Mouse (Mus musculus): ENCODE results near the gene Fbxl16.

DNA sequence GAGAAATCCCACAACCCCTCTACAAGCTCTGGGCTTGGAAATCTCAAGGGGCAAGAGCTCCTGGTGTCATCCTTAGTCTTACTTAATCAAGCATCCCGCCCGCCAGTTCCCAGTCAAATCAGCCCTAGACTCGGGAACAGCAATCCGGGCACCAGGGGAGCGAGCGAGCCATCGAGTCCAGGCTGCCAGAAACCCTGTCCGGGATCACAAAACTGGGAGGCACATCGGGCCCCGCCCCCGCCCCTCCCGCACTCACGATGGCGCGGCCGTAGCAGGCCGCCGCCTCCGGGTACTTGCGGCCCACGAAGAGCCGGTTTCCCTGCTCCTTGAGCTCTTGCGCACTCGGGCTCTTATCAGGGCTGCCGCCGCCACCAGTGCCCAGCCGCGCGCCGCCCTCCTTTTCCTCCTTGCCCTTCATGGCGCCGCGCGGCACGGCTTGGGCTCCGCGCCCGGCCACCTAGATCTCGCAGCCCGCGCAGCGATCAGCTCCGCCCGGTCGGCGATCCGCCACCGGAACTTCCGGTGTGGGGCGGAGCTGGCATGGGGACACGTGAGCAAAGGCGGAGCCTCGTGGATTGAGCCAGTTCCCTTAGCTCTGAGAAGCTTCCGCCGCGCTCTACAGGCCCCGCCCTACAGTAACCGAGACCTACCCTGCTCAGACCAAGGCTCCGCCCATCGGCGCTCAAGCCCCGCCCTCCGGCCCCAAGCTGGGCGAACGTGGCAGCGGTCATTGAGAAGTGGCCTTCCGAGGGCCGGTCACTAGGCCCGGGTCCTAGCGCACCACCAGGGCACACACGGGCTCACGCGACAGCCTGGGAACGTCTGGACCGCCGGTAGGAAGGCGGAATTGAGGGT is 23.8 kb downstream of the Fbxl16 start:
- TF ChIP-seq CTCF (IDR thresholded peaks at IDR 0.05; ENCODE audit: extremely low read depth, insufficient read depth, insufficient read length, insufficient replicate concordance): no peak
- TF ChIP-seq POLR2A (IDR thresholded peaks at IDR 0.05; ENCODE audit: low read depth, low read length): peak; percentile 63
